Mouse (Mus musculus) forebrain, embryonic 14.5 days (tissue): ENCODE results near the gene Tbx4. TPM values are rescaled to one million over a fixed set of nuclear protein-coding genes. Genes with fewer than 3 reads are reported as not detected.

Source experiments
- ATAC-seq: fragments of 200-750 bp; cut with Nextera tagmentation; 2 replicates; pipeline ENCODE4 v1.8.0; 2017; ENCODE audit warnings: mild to moderate bottlenecking, moderate library complexity
- DNase-seq: peaks from one replicate; pipeline ENCODE4 v3.0.0-alpha.2; 2015; ENCODE audit warnings: low spot score
- H3K27ac ChIP-seq: fragments of 300-500 bp; sonication (generic); 2 replicates; pipeline ENCODE4 v1.5.1; 2014; ENCODE audit warnings: low read depth, mild to moderate bottlenecking, control low read depth, low read length, moderate library complexity
- H3K27me3 ChIP-seq: fragments of 300-500 bp; sonication (generic); replicated peaks from 2 replicates; pipeline ENCODE4 v1.6.1; 2014; ENCODE audit warnings: low read length, control low read depth, mixed read lengths; ENCODE audit not compliant: control insufficient read depth, insufficient read depth
- H3K36me3 ChIP-seq: fragments of 300-500 bp; sonication (generic); 2 replicates; pipeline ENCODE4 v1.6.1; 2014; ENCODE audit warnings: low read length, control low read depth; ENCODE audit not compliant: control insufficient read depth, insufficient read depth
- H3K4me1 ChIP-seq: fragments of 300-500 bp; sonication (generic); 2 replicates; pipeline ENCODE4 v1.6.1; 2014; ENCODE audit warnings: antibody characterized with exemption, low read length, control low read depth; ENCODE audit not compliant: control insufficient read depth, insufficient read depth
- H3K4me2 ChIP-seq: fragments of 300-500 bp; sonication (generic); 2 replicates; pipeline ENCODE4 v1.6.1; 2014; ENCODE audit warnings: mild to moderate bottlenecking, control low read depth, low read length
- H3K4me3 ChIP-seq: fragments of 300-500 bp; sonication (generic); 2 replicates; pipeline ENCODE4 v1.5.1; 2014; ENCODE audit warnings: low read depth, low read length, control low read depth
- H3K9ac ChIP-seq: fragments of 300-500 bp; sonication (generic); 2 replicates; pipeline ENCODE4 v1.6.1; 2014; ENCODE audit warnings: mild to moderate bottlenecking, low read length, control low read depth, moderate library complexity
- H3K9me3 ChIP-seq: fragments of 300-500 bp; sonication (generic); replicated peaks from 2 replicates; pipeline ENCODE4 v1.6.1; 2016; ENCODE audit warnings: low read length, control low read depth, mixed read lengths; ENCODE audit not compliant: control insufficient read depth
- WGBS: fragments of 180-500 bp; shearing (Covaris S2); extraction: QIAGEN DNeasy Blood & Tissue Kit; methylation state at CpG from one replicate; pipeline ENCODE4 v1.1.7; 2014; 5-methylcytosine and 5-hydroxymethylcytosine counted together
- polyA plus RNA-seq: library from polyadenylated mRNA; unstranded; fragments of >200 nt; fragmentation: Nextera tagmentation; extraction: Ambion mirVana; gene quantifications from 2 replicates; pipeline ENCODE4 v1.2.1, GENCODE M21; 2014

Gene Tbx4
- polyA plus RNA-seq, 1 experiment from 2014 or later: 0.13 TPM

DNA sequence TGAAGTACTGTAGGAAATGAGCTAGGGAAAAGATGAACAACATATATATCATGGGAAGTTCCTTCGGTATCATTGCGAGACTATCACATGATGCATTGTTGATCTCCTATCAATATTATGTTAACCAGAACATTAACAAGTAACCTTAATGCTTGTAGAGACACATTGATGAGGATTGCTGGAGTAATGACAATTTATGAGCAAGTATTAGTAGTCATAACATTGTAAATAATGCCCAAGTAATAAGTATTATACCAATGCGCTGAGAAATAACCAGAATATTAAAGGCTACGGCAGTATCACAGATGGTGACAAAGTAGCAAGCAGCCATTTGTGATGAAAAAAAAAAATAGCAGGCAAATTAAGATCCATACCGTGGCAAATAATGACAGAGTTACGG is 1.1 kb downstream of the Tbx4 start:
- WGBS: 24% methylated on average over 6 of the region's 6 CpGs
- DNase-seq: no peak

GRCm38 (mm10) chr11:85887801-85888450 is 1.7 kb downstream of the Tbx4 start:
- WGBS: 2% methylated on average over 17 of the region's 17 CpGs
- Histone ChIP-seq H3K4me2 (no peak overlapping the region), H3K9me3 (no peaks in the 10 kb centered on the region), H3K4me1 (no peaks in the 10 kb centered on the region), H3K9ac (no peak overlapping the region), H3K27me3 (peaks cover 63% of the 10 kb centered on the region), H3K27ac (no peak overlapping the region), H3K36me3 (no peaks in the 10 kb centered on the region), H3K4me3 (no peak overlapping the region)
- no peak for ATAC-seq
- peak; percentile 18 for DNase-seq

More for the DNA sequence above, 1.1 kb downstream of the Tbx4 start:
- H3K4me3 ChIP-seq: no peak overlapping the region
- no peak overlapping the region for H3K9ac ChIP-seq
- no peak overlapping the region for H3K4me2 ChIP-seq
- no peaks in the 10 kb centered on the region for H3K9me3 ChIP-seq
- no peak for ATAC-seq
- no peaks in the 10 kb centered on the region for H3K4me1 ChIP-seq
- H3K27me3 ChIP-seq: peaks cover 57% of the 10 kb centered on the region
- H3K36me3 ChIP-seq: no peaks in the 10 kb centered on the region
- no peak overlapping the region for H3K27ac ChIP-seq

- Histone ChIP-seq H3K9me3 (no peaks in the 10 kb centered on the region), H3K4me3 (no peak overlapping the region), H3K4me2 (no peak overlapping the region), H3K27ac (no peak overlapping the region), H3K27me3 (peaks cover 69% of the 10 kb centered on the region), H3K4me1 (no peaks in the 10 kb centered on the region), H3K36me3 (no peaks in the 10 kb centered on the region), H3K9ac (no peak overlapping the region)
- WGBS: under 1% methylated on average over 26 of the region's 26 CpGs
- ATAC-seq: no peak
- DNase-seq: no peak
Measured at GRCm38 (mm10) chr11:85888451-85888961, 2.3 kb downstream of the Tbx4 start.

DNA sequence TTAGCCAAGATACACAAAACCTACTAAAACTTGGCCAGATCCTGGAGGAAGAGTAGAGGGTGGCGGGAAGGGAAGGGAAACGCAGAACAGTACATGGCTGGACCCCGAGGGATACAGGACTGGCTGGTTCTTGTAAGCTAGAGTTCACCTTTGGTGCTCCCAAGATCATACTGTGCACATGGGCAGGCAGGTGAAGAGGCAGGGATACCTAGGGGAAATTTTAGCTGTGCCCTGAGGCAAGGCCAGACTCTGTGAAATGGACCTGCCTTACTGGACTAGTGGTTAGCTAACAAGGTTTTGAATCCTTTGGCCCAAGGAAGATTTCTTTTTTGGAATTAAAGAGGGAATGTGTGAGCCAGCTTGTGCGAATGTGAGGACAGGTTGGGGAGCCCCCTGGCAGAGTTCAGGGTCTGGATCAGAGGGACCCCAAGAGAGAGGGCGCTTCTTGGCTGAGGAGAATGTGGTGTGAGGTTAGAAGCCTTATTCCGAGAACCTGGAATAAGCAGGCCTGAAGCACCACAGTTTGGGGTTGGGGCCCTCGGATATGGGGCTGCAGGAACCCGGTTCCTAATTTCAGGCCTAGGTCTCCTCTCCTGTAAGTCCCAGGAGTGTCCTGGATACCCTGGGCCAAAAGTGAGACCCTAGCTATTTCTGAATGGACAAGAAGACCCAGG is 3.0 kb downstream of the Tbx4 start:
- no peak overlapping the region for H3K4me3 ChIP-seq
- no peak overlapping the region for H3K9ac ChIP-seq
- no peak for DNase-seq
- no peaks in the 10 kb centered on the region for H3K9me3 ChIP-seq
- 13% methylated on average over 8 of the region's 8 CpGs for WGBS
- H3K36me3 ChIP-seq: no peaks in the 10 kb centered on the region
- no peak for ATAC-seq
- no peak overlapping the region for H3K4me2 ChIP-seq
- no peak overlapping the region for H3K27ac ChIP-seq
- no peaks in the 10 kb centered on the region for H3K4me1 ChIP-seq
- H3K27me3 ChIP-seq: peaks cover 76% of the 10 kb centered on the region

DNA sequence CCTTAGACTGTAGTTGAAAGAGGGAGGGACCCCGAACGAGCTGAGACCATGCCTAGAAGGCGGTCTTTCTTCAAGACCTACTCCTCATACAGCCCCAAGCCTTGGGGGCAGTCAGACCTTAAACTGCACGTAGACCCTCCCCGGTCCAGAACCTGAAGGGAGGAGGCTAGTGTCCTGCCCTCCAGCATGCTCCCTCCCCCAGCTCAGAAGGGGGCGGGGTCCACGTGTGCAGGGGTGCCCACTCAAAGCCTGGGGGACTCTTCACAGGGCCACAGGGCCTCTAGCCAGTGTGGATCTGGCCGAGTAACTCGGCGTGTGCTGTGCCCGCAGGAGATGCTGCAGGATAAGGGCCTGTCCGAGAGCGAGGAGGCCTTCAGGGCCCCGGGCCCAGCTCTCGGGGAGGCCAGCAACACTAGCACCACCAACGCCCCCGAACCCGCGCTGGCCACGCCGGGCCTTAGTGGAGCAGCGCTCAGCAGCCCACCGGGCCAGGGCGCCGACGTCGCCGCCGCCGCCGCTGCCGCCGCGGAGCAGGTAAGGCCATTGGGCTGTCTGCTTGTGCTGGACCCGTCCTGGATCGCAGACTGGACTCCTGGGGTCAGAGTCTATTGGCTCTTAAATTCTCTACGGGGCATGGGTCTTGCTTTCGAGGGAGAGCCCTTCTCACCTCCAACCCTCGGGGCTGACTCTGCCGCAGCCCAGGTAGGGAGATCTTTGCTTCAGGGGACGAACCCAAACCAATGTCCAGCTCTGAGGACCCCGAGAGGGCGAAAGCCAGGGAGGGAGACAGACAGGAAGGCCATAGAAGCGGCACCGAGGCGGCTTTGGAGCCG is 3.7 kb downstream of the Tbx4 start:
- no peaks in the 10 kb centered on the region for H3K9me3 ChIP-seq
- DNase-seq (no peak), ATAC-seq (no peak)
- no peak overlapping the region for H3K4me3 ChIP-seq
- H3K36me3 ChIP-seq: no peaks in the 10 kb centered on the region
- no peaks in the 10 kb centered on the region for H3K4me1 ChIP-seq
- no peak overlapping the region for H3K4me2 ChIP-seq
- no peak overlapping the region for H3K27ac ChIP-seq
- H3K27me3 ChIP-seq: peaks cover 74% of the 10 kb centered on the region
- WGBS: under 1% methylated on average over 47 of the region's 47 CpGs
- no peak overlapping the region for H3K9ac ChIP-seq

DNA sequence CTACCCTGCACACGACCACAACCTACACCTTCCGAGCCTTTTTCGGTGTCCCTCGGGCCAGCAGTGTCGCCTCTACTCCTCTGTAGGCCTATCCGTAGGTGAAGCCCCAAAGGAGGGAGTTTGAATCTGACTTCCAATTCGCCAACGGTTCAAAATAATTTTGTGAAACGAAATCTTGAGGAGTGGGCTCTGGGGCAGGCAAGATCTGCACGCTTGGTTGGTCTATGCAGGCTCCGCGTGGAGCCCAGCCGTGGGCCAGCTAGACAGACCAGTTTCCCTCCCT is 4.3 kb downstream of the Tbx4 start:
- H3K4me3 ChIP-seq: no peak overlapping the region

GRCm38 (mm10) chr11:85891010-85891691 is 4.9 kb downstream of the Tbx4 start:
- H3K9ac ChIP-seq: no peak overlapping the region
- no peaks in the 10 kb centered on the region for H3K36me3 ChIP-seq
- no peaks in the 10 kb centered on the region for H3K4me1 ChIP-seq
- no peak overlapping the region for H3K4me3 ChIP-seq
- ATAC-seq (no peak), DNase-seq (no peak)
- peaks cover 71% of the 10 kb centered on the region for H3K27me3 ChIP-seq
- no peaks in the 10 kb centered on the region for H3K9me3 ChIP-seq
- no peak overlapping the region for H3K4me2 ChIP-seq
- H3K27ac ChIP-seq: no peak overlapping the region
- 3% methylated on average over 13 of the region's 13 CpGs for WGBS

More for the DNA sequence above, 4.3 kb downstream of the Tbx4 start:
- Histone ChIP-seq H3K4me1 (no peaks in the 10 kb centered on the region), H3K27ac (no peak overlapping the region), H3K9ac (no peak overlapping the region), H3K9me3 (no peaks in the 10 kb centered on the region), H3K36me3 (no peaks in the 10 kb centered on the region), H3K27me3 (peaks cover 71% of the 10 kb centered on the region), H3K4me2 (no peak overlapping the region)
- ATAC-seq (no peak), DNase-seq (peak; percentile 31)
- WGBS: 1% methylated on average over 13 of the region's 13 CpGs

DNA sequence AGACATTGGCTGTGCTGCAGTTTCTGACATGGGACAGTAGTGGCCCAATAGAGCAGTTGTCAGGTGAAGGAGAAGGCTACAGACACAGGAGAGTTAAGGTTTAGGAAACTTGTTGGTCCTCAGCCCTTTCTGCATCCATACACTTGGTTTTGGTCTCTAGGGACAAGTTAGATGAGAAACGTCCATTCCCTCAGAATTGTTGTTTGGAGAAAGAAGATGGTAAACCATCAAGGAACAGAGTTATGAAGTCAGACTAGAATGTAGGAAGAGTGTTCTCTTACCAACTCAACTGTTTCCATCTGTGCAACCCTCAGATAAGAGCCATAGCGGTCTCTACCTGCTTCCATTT is 5.4 kb downstream of the Tbx4 start:
- Histone ChIP-seq H3K9ac (no peak overlapping the region), H3K9me3 (no peaks in the 10 kb centered on the region), H3K27ac (no peak overlapping the region), H3K4me1 (no peaks in the 10 kb centered on the region), H3K27me3 (peaks cover 72% of the 10 kb centered on the region), H3K4me3 (no peak overlapping the region), H3K4me2 (no peak overlapping the region), H3K36me3 (no peaks in the 10 kb centered on the region)
- no peak for ATAC-seq
- DNase-seq: no peak
- WGBS: 8% methylated on average over 2 of the region's 2 CpGs
